Mouse (Mus musculus): ENCODE results near the gene Slc43a1. TPM values are rescaled to one million over a fixed set of nuclear protein-coding genes. Genes with fewer than 3 reads are reported as not detected.

The Slc43a1 gene
- 0.05 and 0.08 TPM in 2 replicates for polyA plus RNA-seq (2021; fragmentation: Nextera tagmentation)
- long read RNA-seq, experiment 1, result 0 reads
- long read RNA-seq, experiment 2, result 0 reads

DNA sequence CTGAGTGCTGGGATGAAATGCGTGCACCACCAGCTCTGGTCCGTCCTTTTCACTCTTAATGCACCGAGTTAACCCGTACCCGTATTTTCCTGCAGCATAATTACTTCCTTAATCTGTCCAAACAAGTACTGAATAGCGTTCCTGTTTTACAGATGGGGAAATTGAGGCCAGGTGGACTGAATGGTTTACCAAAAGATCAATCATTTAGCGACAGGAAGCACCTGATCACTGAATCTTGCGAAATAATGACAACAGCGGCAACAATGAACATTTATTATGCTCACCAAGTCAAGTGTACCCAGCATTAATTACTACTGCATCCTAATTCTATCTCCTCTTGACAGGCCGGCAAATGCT, at the start of gene Slc43a1:
Slc43a1 (plus strand) TSS at position 258 of the 357 bp plus-strand sequence.

DNA sequence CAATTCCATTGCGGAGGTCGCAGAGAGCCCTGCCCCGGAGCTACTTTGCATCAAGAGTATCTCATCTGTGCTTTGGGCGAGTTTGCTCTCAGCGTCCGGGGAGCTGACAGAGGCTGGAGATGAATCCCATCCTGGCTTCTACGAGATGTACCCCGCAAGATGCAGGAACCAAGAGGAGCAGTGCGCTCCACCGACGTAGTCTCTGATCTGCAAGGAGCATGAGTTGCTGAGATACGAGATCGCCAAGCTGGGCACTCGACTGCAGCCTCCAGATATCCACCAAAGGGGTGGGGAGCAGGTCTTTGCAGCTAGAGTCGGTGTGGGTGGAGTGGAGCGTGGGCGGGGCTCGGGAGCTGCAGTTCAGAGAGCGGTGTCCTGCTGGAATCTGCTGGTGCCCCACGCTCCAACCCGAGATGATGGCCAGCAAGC, 40.1 kb upstream of the Slc43a1 start, which contains the start of gene Ube2l6:
Ube2l6 (plus strand) TSS at position 336 of the 429 bp plus-strand sequence.

DNA sequence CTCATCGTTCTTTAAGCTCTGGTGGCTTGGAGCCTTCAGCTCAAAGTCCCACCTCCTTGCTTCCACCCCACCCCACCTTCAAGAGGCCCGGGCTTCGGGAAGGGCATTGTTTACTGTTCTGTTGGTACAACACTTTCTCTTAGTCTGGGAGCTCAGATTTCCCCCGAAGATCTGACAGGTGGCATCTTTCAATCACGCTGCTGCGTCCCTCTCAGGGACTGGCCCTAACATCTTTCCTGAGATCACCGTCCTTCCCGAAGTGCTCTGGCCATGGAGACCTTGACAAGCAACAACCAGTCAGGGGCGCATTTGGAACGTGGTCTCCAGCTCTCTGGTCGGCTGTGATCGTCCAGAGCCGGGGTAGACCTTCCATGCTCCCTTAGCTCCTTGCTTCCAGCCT, 16.1 kb upstream of the Slc43a1 start, which contains the start of gene Smtnl1:
Smtnl1 (minus strand) TSS at position 101 of the 400 bp plus-strand sequence.

DNA sequence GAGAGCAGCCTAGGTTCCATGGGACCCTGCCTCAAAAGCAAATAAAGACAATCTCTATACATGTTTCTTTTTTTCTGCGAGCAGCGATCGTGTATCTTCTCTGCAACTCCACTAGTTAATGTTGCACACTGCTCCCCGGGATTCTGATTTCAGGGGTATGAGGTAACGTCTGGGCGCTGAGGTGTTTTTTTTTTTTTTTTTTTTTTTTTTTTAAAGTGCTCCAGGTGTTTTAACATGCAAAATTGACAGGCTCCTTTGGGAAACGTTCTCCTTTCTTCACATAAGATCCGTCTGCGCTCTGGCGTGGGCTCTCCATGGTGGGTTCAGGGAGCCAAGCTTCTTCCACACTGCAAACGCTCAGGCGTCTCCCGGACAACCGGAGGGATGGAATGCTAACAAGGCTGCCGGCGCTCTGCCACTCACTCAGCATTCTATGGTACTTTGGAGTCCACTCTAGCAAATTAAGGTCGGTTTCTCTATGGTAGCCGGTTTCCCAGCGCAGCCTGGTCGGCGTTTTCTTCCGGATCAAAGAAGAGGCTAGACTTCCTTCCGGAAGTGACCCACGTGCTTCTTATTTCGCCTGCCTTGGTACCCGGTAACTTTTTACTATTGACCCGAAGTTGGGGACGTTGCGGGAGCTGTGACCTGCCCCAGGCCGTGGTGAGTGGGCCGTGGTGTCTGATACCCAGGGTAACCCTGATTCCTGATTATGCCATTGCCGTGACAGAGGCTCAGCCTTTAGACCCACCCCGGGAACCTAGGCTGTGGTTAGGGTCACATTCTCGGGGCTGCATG, 12.0 kb upstream of the Slc43a1 start, which contains the start of gene Timm10:
Timm10 (plus strand) TSS at position 510 of the 795 bp plus-strand sequence.

DNA sequence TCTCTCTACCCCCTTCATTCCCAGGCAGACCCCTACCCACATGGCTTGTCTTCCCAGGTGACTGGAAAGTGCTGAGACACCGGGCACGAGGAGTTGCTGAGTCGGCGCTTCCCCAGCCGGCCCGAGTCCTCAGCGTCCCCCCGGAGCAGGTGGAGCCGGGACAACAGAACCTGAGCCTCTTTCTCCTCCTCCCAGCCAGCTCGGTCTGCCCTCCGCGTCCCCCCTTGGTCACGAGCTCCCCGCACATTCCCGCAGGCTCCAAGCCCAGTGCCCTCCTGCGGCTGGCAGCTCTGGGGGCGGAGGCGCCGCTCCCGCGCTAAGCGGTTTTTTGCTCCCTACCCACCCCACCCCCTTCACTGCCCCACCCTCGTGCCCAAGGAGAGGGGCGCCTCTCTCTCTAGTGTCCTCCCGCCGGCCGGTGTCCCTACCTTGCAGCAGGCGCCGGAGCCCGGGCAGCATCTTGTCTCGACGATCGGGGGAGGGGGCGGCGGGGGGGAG, 47.6 kb downstream of the Slc43a1 start, which contains the start of gene Rtn4rl2:
Rtn4rl2 (minus strand) TSS at position 477 of the 498 bp plus-strand sequence.

Other genes with a start within 250 kb of the Slc43a1 start
- gene Ctnnd1, start 188.1 kb upstream of the Slc43a1 start, polyA plus RNA-seq (2021; fragmentation: Nextera tagmentation), result 5.5 and 5.8 TPM in 2 replicates
- not detected in 2 replicates for gene Btbd18, start 179.8 kb upstream of the Slc43a1 start, polyA plus RNA-seq (2021; fragmentation: Nextera tagmentation)
- gene Selenoh, start 168.1 kb upstream of the Slc43a1 start, polyA plus RNA-seq (2021; fragmentation: Nextera tagmentation), result 85.4 and 90.3 TPM in 2 replicates
- not detected in 2 replicates for gene Gm28635, start 160.8 kb upstream of the Slc43a1 start, polyA plus RNA-seq (2021; fragmentation: Nextera tagmentation)
- 11.1 and 12.4 TPM in 2 replicates for gene Med19, start 160.4 kb upstream of the Slc43a1 start, polyA plus RNA-seq (2021; fragmentation: Nextera tagmentation)
- 308 and 351 TPM in 2 replicates for gene Tmx2, start 159.7 kb upstream of the Slc43a1 start, polyA plus RNA-seq (2021; fragmentation: Nextera tagmentation)
- 3.6 and 5.0 TPM in 2 replicates for gene Zdhhc5, start 123.7 kb upstream of the Slc43a1 start, polyA plus RNA-seq (2021; fragmentation: Nextera tagmentation)
- 10.0 and 11.4 TPM in 2 replicates for gene Clp1, start 111.5 kb upstream of the Slc43a1 start, polyA plus RNA-seq (2021; fragmentation: Nextera tagmentation)
- gene Ypel4, start 104.8 kb upstream of the Slc43a1 start, polyA plus RNA-seq (2021; fragmentation: Nextera tagmentation), result 18.0 and 19.5 TPM in 2 replicates
- gene Gm19426, start 95.2 kb upstream of the Slc43a1 start, polyA plus RNA-seq (2021; fragmentation: Nextera tagmentation), result 0.83 and 1.1 TPM in 2 replicates
- gene Serping1, start 63.4 kb upstream of the Slc43a1 start, polyA plus RNA-seq (2021; fragmentation: Nextera tagmentation), result 10.7 and 12.8 TPM in 2 replicates
- gene Ube2l6, start 40.0 kb upstream of the Slc43a1 start, polyA plus RNA-seq (2021; fragmentation: Nextera tagmentation), result 6.6 and 8.4 TPM in 2 replicates
- not detected in 2 replicates for gene Smtnl1, start 16.2 kb upstream of the Slc43a1 start, polyA plus RNA-seq (2021; fragmentation: Nextera tagmentation)
- gene Timm10, start 11.9 kb upstream of the Slc43a1 start, polyA plus RNA-seq (2021; fragmentation: Nextera tagmentation), result 186 and 203 TPM in 2 replicates
- gene Rtn4rl2, start 47.9 kb downstream of the Slc43a1 start, polyA plus RNA-seq (2021; fragmentation: Nextera tagmentation), result 20.0 and 25.4 TPM in 2 replicates
- gene Slc43a3, start 97.7 kb downstream of the Slc43a1 start, polyA plus RNA-seq (2021; fragmentation: Nextera tagmentation), result 0.73 and 0.92 TPM in 2 replicates
- gene Prg2, start 141.6 kb downstream of the Slc43a1 start, polyA plus RNA-seq (2021; fragmentation: Nextera tagmentation), result not detected in 2 replicates
- not detected in 2 replicates for gene Prg3, start 149.4 kb downstream of the Slc43a1 start, polyA plus RNA-seq (2021; fragmentation: Nextera tagmentation)
- 32.3 and 33.8 TPM in 2 replicates for gene Ssrp1, start 198.4 kb downstream of the Slc43a1 start, polyA plus RNA-seq (2021; fragmentation: Nextera tagmentation)
- gene P2rx3, start 198.6 kb downstream of the Slc43a1 start, polyA plus RNA-seq (2021; fragmentation: Nextera tagmentation), result 0.38 and 0.70 TPM in 2 replicates
- 9.8 and 13.6 TPM in 2 replicates for gene Tnks1bp1, start 209.2 kb downstream of the Slc43a1 start, polyA plus RNA-seq (2021; fragmentation: Nextera tagmentation)